In the genomic region with DNA sequence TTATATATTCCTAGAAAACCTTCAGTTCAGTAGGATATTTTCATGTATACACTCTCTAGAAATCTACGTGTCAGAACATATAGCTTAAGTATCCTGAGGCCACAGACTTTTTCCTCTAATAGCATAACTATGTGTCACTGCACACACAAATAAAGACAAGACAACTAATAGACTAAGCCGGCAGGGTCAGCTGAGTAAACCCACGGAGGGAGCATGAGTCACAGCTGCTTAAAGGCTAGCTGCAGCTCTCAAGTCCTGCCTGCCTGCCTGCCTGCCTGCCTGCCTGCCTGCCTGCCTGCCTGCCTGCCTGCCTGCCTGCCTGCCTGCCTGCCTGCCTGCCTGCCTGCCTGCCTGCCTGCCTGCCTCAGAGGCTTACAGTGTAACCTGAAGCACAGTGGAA, we compare ENCODE assay signal across 14 mouse cellular contexts. TPM values are rescaled to one million over a fixed set of nuclear protein-coding genes. Genes with fewer than 3 reads are reported as not detected.
DNase-seq lines count a peak whose midpoint lies in the region.
"Had no signal": no experiment of that assay in that cellular context is flagged by ENCODE, and none has a peak within 500 bp of the region (broad histone marks: within the 10 kb centered on the region; RNA-seq: fewer than 3 reads in every experiment).

No protein-coding gene starts in this region.

- peak; percentile 46 to 75 for DNase-seq in adrenal gland, adult (ENCODE audit: inconsistent age in 2 of 2, low spot score in 1 of 2)
- DNase-seq in adrenal gland, adult 18-20 months (ENCODE audit: low spot score in 2 of 2): no peak
- DNase-seq in 3134 (ENCODE audit: extremely low read depth, insufficient read length, low spot score) (peak; percentile 33), NIH3T3 (ENCODE audit: low read depth) (peak; percentile 39)
- peak; percentile 63 to 69 for DNase-seq in adrenal gland, postnatal 36 days
- no peak for DNase-seq in spleen, postnatal 14 days (ENCODE audit: low spot score in 2 of 2)
- DNase-seq in heart, adult 8-10 months (ENCODE audit: low spot score): no peak
- DNase-seq: cerebellum, adult 18-20 months; cerebellum, adult 9-11 months; cerebellum, postnatal 36 days; forebrain, postnatal 0 days; gastrocnemius, adult 2 months; gastrocnemius, postnatal 25 days; heart, postnatal 4 days had no signal

RNA-seq across cellular contexts. Expression of a gene that starts 30.7 kb away (rescaled TPM):
- 10 to 100 TPM; 11.9 to 13.4 TPM for total RNA-seq in adrenal gland, adult 18-20 months (2021)
- 10 to 100 TPM; 14.2 to 16.8 TPM for total RNA-seq in adrenal gland, postnatal 36 days (2021)
- total RNA-seq in heart, adult 8-10 months (2022): 10 to 100 TPM; 13.3 to 14.5 (median 14.2) TPM

RNA-seq across cellular contexts. Expression of a gene that starts 43.5 kb away (rescaled TPM):
- 10 to 100 TPM; 17.4 to 20.1 TPM for total RNA-seq in adrenal gland, adult 18-20 months (2021)
- 10 to 100 TPM; 16.1 to 23.0 TPM for total RNA-seq in adrenal gland, postnatal 36 days (2021)
- total RNA-seq in heart, adult 8-10 months (2022): 10 to 100 TPM; 24.5 to 27.5 (median 25.7) TPM

RNA-seq across cellular contexts. Expression of a gene that starts 43.5 kb away (rescaled TPM):
- 10 to 100 TPM in 1 of 2 experiments, 1 to 10 TPM in 1; 8.2 to 11.1 TPM for total RNA-seq in adrenal gland, adult 18-20 months (2021)
- total RNA-seq in adrenal gland, postnatal 36 days (2021): 10 to 100 TPM in 1 of 2 experiments, 1 to 10 TPM in 1; 10.0 to 10.9 TPM
- 10 to 100 TPM; 66.3 to 72.5 (median 69.6) TPM for total RNA-seq in heart, adult 8-10 months (2022)

Comparison
In these comparisons a context has a peak if more than half of its experiments do, and no peak if none do; other contexts are left out.
1. DNase-seq: peak in adrenal gland, adult (2 of 2), 3134 (single experiment), NIH3T3 (single experiment) and adrenal gland, postnatal 36 days (2 of 2); none in adrenal gland, adult 18-20 months (0 of 2), spleen, postnatal 14 days (0 of 2) and heart, adult 8-10 months (single experiment).
2. RNA of a gene that starts 43.5 kb away (total RNA-seq): 66.3 to 72.5 TPM in heart, adult 8-10 months; 8.2 to 11.1 TPM in adrenal gland, adult 18-20 months and 10.0 to 10.9 TPM in adrenal gland, postnatal 36 days; every median in the first group is over 4 times any median in the second.